Mouse (Mus musculus): ENCODE results near the gene Exosc8. TPM values are rescaled to one million over a fixed set of nuclear protein-coding genes. Genes with fewer than 3 reads are reported as not detected.
"Not testable (repeated sequence)": the region's sequence is repeated elsewhere in the genome, so short reads cannot be mapped to it uniquely, and the experiment has no call there.

The Exosc8 gene
- total RNA-seq, 2 experiments from 2014 or later, result 24.2 to 26.8 TPM

DNA sequence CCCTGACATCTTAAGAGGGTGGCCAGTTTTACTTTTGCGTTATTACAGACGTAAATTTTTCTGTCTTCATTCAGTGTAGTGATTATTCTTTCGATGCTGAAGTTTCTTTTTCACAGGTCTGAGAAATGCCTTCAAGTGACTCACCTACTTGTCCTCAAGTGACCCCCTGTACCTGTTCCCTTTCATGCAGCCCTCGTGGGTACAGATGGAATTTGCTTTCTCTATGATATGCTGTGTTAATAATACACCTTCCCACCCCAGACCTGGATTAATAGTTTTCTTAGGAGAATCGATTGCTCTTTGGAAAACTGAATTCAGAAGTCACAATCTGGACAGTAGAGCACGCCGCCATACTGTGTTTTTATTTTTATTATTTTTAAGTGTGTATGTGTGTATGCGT, 2.1 kb upstream of the Exosc8 start:
- no peak for DNase-seq (ENCODE audit: low spot score in 2 of 2)
- intact Hi-C loops (cut with DNase I), result no loop called here

DNA sequence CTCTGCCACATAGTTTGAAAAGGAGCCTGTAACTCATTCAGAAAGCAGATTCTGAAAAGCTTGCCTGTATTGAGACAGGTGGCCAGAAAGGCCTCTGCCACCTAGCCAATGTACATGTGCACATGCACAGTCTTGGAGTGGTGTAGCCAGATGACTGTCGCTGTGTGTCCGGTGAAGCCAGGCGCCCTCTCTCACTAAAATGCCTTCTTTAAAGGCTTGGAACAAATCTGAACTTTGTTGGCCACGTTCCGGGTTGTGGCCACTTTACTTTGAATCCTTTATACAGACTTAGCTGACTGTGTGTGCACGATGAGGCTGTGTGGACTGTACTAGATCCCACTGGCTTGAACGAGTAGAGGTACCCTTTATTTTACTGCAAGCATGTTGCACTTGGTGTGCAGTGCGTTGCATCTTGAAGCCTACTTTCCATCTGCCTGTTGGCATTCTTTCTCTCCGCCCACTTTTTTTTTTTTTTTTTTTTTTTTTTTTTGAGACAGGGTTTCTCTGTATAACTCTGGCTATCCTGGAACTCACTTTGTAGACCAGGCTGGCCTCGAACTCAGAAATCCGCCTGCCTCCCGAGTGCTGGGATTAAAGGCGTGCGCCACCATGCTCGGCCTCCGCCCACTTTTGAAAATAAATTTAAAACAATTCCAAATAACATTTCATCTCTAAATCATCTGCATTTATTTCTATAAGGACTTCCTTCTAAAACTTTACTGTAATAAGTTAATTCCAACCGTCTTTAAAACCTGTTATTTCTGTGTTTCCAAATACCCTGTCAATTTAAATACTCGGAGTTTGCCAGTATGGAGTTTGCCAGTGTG, 1.1 kb upstream of the Exosc8 start:
- DNase-seq (ENCODE audit: low spot score in 2 of 2), result peak in 1 of 2 experiments; percentile 22
- intact Hi-C loops (cut with DNase I), result no loop called here

DNA sequence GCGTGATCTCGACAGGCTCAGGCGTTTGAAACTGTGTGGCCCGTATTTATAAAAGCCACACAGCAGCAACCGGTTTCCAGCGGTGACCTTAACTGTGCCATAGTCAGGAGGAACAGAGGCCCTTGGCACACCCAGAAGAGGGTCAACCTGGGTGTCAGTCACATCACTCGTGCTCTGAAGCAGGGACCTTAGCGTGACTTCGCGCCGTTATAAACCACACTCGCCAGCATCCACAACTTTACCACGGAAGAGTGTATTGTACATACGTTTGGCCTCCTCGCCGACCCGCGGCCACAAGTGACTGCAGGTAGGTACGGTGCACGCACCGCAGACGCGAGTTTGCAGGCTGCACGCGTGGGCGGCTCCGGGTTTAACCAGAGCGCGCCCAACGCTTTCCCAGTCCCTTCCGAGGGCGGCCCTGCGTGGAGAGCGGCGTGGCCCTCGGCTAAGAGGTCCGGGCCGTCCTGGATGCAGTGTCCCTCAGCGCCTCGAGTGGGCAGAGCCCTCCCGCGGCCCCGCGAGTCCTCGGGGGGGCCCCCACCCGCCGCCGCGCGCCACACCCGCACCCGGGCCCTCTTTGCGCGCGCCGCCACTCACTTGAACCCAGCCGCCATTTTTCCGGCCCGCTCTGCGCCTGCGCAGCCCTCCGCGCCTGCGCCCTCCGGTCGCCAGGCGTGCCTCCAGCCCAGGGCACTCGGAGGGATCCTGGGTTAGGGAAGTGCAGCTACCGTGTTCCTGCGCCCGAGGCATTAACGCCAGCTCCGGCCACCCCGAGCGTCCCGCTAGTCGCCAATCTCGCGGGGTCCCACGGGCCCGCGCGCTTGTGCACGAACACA, 564 bp downstream of the Exosc8 start:
- intact Hi-C loops (cut with DNase I), result loop anchor here (2.0 kb wide), 1 partner anchor 72 kb away; the partner anchor contains the start of gene Rfxap
- peak; percentile 90 to 91 for DNase-seq (ENCODE audit: low spot score in 2 of 2)

DNA sequence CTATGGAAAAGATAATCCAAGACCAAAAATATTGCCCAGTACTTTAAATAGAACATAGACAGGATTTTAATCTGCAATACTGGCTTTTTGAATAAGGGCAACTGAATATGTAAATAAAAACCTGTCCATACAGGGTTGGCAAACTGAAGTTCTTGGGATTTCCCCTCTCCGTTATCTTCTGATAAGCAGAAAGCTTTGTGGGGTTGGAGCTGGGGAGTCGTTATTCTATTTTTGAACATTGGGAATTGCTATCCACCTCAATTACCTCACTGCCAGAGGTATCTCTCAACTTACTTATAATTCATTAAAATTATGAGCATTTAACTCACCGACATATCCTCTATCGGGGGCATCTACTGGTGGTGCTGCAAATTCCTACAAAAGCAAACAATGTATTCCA, 2.8 kb downstream of the Exosc8 start:
- no peak for DNase-seq (ENCODE audit: low spot score in 2 of 2)
- intact Hi-C loops (cut with DNase I), result no loop called here

DNA sequence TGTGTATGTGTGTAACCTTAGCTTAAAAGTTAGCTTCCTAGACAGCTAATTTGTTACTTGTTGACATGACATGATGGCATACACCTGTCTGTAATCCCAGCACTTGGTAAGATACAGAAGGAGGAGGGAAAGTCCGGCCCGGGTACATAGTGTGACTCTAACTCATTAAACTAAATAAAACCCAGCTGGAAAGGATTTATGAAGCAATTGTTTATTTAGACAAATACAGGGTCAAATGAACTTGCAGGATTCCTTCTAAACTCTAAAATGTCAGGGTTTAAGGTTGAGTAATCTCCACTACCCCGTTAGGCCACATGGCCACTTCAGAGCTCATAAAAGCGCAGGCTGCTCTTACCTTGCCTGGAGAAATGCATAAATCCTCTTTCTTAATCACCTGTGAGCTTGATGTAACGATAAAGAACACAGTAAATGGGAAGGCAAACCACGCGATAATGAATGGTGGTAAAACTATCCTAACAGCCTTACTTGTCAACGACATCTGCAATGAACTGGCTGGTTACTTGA, 3.5 kb downstream of the Exosc8 start:
- DNase-seq (ENCODE audit: low spot score in 2 of 2), result no peak
- intact Hi-C loops (cut with DNase I), result no loop called here

DNA sequence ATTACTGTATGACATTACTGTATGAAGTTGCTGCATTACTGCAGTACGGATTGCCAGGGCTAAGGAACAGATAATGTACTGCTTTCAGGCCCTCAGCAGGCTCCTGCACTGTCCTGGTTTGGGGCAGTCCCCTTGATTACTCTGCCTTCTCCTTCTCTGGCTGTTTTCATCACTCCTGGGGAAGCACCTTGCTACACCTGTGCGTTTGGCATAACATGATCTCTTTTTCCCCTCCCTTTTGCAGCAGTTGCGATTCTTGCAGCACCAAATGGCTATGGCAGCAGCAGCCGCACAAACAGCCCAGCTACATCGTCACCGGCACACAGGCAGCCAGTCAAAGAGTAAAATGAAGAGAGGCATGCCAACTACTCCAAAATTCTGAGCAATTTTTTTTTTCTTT, 7.1 kb downstream of the Exosc8 start:
- intact Hi-C loops (cut with DNase I), result no loop called here
- DNase-seq (ENCODE audit: low spot score in 2 of 2), result no peak

DNA sequence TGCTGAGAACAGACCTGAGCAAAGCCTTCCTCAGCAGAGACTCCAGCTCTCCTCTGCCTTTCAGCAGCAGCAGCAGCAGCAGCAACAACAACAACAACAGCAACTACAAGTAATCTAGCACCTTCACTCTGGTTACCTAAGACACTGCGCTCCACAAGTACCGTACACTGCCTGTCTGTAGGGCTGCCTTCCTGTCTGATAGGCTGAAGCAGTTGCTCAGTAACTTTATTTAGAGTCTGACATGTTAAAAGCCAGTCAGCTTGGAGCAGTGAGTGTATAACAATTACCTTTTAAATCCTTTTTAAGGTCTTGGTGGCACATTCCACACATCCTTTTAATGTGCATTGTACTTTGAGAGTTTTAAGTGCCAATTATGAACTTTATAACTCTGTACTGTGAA, 7.6 kb downstream of the Exosc8 start:
- intact Hi-C loops (cut with DNase I), result no loop called here
- no peak for DNase-seq (ENCODE audit: low spot score in 2 of 2)

DNA sequence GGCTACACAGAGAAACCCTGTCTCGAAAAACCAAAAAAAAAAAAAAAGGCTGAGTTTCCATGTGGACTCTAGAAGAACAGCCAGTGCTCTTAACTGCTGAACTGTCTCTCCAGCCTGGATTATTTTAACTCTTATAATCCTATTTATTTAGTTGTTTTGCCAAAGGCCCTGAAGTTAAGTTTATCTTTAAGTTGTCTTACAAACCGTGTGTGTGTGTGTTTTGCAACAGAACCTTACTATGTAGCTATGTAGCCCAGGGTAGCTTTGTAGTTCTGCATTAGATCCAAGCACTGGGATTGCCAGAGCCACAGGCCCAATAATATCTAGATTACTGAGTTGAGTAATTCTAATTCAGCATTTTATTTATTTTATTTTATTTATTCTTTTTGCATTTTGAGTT, 9.8 kb downstream of the Exosc8 start:
- intact Hi-C loops (cut with DNase I), result no loop called here

DNA sequence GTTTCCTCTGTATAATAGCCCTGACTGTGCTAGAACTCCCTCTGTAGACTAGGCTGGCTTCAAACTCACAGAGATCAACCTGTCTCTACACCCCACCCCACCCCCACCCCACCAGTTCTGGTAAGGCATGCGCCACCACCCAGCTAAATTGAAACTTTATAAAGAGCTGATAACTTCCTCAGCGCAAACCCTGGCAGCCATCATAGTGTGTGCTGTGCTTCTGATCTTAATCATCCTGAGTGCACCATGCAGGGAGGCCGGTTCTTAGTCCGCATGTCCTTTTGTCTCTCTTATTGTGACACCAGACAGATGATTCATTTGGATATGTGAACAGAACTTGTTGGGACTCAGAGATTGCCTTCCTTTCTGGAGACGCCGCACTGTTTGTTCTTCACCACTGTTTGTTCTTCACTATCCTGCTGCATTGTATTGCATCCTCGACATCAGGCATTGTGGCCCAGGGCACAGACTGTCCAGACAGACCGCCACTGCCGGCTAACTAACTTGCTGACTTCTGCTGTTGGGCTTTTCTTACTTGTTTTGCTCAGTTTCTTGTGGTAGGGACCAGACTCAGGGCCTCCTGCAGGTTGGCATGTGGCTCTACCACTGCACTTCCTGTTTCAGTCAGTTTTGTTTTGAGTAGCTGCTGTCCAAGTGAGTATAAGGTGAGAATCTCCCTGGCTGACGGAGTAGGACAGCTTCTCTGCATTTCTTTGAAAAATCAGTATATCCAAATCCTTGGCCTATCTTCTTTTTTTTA, 11.3 kb downstream of the Exosc8 start:
- intact Hi-C loops (cut with DNase I), result no loop called here
- no peak for DNase-seq (ENCODE audit: low spot score in 2 of 2)

More for the DNA sequence above, 9.8 kb downstream of the Exosc8 start:
- DNase-seq (ENCODE audit: low spot score in 2 of 2), result no peak

DNA sequence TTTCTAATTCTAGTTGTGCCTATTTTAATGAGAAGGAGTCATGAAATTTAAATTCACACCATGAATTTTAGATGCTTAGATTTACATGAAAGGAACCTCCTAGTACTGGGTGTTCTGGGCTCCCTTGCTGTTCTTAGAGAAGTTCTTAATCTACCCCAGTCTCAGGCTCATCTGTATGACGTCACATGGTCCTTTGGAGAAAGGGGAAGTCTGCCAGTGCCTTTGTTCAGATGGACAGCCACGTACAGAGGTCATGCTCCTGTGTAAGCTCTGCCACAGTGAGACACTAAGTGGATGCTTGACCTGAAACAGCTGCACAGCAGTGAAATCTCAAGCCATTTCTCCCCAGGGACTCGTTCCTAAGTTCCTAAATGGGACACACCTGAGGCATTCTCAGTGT, 16.2 kb downstream of the Exosc8 start:
- intact Hi-C loops (cut with DNase I), result no loop called here
- no peak for DNase-seq (ENCODE audit: low spot score in 2 of 2)

DNA sequence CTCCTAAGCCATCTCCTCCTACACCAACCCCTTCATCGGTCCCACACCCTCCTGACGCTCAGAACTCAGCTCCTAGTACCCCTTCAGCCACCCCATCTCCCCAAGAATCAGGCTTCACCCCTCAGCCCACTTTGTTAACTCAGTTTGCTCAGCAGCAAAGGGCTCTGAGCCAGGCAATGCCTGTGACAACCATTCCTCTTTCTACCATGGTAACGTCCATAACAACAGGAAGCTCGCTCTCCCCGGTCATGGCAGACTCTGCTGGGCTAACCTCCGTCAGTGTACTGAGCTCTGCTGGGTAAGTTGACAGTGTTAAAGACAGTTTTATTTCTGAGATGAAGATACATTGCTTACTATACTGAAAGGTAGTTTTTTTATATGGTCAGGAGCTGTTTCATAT, 17.8 kb downstream of the Exosc8 start:
- DNase-seq (ENCODE audit: low spot score in 2 of 2), result no peak
- intact Hi-C loops (cut with DNase I), result no loop called here

DNA sequence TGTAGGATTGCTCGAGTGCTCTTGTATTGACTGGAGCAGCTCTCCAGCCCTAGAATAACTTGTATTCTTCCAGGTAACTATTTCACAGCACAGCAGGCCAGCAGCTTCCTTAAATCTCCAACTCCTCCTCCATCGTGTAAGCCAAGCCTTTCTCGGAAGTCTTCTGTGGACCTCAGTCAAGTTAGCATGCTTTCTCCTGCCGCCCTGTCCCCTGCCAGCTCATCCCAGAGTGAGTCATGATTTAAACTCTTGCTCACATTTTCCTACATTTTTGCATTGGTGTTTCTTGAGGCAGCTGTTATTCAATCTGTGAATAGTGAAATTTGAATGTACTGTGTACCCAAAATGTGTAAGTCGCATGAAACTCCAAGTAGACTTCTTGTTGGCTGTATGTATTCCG, 19.7 kb downstream of the Exosc8 start:
- intact Hi-C loops (cut with DNase I), result no loop called here
- DNase-seq (ENCODE audit: low spot score in 2 of 2), result peak; percentile 41 to 45

DNA sequence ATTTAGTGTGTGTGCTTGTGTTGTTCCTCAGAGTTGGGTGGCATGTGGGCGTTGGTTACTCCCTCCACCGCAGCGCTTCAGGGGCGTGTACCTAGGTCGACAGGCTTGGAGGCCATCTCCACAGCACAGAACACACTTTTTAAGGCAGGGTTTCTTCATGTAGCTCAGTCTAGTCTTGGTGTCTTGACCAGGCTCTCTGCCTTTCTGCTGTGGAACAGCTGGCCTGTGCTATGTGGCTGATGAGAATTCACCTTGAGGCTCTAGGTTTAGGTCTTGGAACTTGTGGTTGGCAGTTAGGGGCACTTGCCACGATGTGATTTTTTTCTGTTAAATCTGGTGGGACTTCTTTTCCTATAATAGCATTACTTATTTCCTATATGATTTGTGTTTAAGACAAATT, 20.9 kb downstream of the Exosc8 start, which contains the start of gene Gm21958:
Gene Gm21958, minus strand, starts transcription at position 101 of the 400 bp plus-strand sequence.
- intact Hi-C loops (cut with DNase I), result no loop called here
- DNase-seq (ENCODE audit: low spot score in 2 of 2), result no peak

DNA sequence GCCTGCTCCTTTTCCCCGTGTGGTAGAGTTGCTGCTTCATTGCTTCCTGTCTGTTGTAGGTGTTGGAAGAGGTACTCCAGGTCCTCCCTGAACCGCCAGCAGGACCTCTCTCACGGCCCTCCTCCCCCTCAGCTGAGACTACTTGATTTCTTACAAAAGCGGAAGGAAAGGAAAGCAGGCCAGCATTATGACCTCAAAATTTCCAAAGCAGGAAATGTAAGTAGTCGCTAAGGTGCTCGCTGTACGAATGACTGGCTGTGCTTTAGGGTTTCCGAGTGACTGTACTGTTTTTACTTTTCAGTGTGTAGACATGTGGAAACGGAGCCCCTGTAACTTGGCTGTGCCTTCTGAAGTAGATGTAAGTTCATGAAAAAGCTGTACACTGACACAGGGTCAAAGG, 26.2 kb downstream of the Exosc8 start:
- intact Hi-C loops (cut with DNase I), result no loop called here
- no peak for DNase-seq (ENCODE audit: low spot score in 2 of 2)

DNA sequence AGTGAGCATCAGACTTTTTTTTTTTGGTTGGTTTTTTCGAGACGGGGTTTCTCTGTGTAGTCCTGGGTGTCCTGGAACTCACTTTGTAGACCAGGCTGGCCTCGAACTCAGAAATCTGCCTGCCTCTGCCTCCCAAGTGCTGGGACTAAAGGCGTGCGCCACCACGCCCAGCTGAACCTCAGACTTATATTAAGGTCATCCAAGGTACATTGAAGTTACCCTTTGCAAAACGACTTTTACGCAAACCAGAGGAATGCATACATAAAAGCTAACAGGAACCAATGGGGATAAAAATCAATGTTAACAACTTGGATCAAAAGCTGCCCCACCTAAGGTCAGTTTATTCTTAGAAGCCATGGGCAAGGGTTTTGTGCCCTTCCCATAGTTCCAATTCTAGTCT, 31.1 kb downstream of the Exosc8 start:
- DNase-seq (ENCODE audit: low spot score in 2 of 2); intact Hi-C loops (cut with DNase I): not testable (repeated sequence)

DNA sequence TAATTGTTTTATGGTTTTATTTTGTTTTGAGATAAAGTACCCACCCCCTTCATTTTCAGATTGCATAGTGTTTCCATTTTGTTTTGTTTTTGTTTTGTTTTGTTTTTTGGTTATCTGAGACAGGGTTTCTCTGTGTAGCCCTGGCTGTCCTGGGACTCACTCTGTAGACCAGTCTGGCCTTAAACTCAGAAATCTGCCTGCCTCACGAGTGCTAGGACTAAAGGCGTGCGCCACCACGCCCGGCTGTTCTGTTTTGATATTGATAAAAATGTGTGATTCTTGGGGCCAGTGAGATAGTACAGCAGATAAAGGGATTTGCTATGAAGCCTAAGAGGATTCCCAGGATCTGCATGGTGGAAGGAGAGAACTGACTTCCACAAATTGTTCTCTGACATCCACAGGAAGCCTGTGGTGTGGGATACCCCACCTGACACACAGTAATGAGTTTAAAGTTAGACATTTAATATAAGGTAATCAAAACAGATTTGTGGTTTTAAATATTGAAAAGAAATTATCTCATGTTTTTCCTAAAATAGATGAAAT, 35.4 kb downstream of the Exosc8 start:
- intact Hi-C loops (cut with DNase I), result no loop called here
- no peak for DNase-seq (ENCODE audit: low spot score in 2 of 2)

DNA sequence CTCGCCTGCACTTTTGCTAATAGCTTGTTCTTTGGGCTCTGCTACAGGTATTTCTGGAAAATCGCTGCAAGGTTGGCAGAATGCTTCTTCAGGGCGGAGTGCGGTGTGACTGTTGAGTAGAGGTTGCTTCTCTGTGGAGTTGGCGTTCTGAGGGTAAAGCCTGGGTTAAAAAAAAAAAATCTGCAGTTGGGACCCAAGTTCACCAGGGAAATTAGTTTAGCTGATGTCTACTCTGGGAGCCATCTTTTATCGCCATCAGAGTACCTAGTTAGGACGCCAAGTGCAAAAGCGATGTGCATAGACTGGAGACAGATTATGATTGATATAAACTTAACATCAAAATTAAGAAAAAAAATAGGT, 42.2 kb downstream of the Exosc8 start:
- no peak for DNase-seq (ENCODE audit: low spot score in 2 of 2)
- intact Hi-C loops (cut with DNase I), result no loop called here

DNA sequence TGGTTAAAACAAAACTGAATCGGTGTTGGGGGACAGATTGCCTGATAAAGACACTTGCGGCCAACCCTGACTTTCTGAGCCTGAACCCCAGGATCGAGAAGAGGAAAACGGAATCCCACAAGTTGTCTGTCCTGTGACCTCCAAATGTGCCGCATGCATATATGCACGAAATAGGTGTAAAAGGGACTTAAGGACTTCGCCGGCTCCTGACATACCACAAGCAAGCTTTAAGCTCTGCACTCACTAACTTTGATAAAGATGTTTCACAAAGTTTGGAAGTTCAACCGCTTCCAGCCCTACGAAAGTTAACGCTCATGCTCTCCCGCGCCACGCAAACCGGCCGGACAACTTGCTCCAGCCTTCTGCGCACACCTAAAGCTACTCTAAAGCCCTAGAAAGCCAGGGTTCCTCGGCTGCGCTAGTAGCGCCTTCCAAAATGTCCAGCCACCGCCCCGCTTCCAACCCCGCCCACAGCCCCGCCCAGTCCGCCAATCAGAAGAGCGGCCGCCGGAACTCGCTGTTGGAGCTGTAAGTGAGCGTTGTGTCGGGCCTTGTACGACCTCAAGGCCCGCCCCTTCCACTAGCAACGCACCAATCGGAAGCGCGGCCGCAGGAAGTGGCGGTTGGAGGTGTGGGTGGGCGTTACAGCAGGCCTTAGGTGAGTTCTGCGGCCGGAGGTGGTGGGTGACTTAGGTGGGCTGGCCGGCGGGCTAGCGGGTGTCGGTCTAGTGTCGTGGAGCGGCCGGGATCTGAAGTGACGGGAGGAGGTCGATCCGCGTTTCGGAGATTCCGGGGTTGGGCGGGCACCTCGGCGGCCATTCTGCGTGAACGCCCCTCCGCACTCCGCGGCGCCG, 42.8 kb downstream of the Exosc8 start, which contains the start of gene Supt20:
Gene Supt20, plus strand, starts transcription at position 606 of the 854 bp plus-strand sequence.
- intact Hi-C loops (cut with DNase I), result no loop called here
- peak; percentile 91 for DNase-seq (ENCODE audit: low spot score in 2 of 2)

DNA sequence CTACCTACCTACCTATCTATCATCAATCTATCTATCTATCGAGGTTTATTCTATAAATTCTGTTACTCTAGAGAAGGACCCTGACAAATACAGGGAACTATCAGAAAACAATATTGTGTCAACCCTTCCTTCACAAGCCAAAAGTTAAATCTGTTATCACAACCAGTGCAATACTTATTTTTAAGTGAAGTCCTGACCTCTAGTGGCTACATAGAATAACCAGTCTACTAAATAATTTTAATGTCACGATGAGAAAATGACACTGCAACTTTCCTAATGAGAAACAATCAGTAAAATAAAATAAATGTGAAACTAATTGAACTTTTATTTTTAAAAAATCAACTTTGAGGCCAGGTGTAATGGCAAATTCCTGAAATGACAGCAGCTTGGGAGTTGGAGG, 46.1 kb downstream of the Exosc8 start:
- no peak for DNase-seq (ENCODE audit: low spot score in 2 of 2)
- intact Hi-C loops (cut with DNase I), result loop anchor here (5.0 to 10.0 kb wide), 2 partner anchors 332 to 954 kb away; no protein-coding TSS in a partner anchor

Measured in left cerebral cortex, postnatal 36 days (tissue).